Mouse (Mus musculus): ENCODE results near the gene Olfr498. TPM values are rescaled to one million over a fixed set of nuclear protein-coding genes. Genes with fewer than 3 reads are reported as not detected.

Olfr498 gene
- total RNA-seq (2014; fragmentation: Nextera tagmentation) (not detected in 2 replicates), total RNA-seq (2017) (not detected in 2 replicates)

DNA sequence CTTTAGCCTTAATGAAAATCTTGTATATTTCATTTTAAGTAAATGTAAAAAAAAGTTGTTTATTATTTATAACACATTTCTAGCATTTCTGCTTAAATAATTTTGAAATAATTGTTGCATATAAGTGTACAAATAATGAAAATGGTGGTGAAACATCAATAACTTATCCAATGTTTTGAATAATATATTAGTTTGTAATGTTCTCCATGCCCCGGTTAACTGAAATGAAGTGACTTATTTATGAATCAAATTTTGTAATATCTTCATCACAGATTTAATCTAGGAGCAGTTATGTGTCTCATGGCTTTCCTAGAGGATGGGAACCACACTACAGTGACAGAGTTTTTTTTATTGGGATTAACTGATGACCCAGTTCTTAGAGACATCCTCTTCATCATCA, at the start of gene Olfr498:
Olfr498 (plus strand) TSS at position 301 of the 400 bp plus-strand sequence.
- no peak for ATAC-seq (replicated peaks; ENCODE audit: poor library complexity, severe bottlenecking)

DNA sequence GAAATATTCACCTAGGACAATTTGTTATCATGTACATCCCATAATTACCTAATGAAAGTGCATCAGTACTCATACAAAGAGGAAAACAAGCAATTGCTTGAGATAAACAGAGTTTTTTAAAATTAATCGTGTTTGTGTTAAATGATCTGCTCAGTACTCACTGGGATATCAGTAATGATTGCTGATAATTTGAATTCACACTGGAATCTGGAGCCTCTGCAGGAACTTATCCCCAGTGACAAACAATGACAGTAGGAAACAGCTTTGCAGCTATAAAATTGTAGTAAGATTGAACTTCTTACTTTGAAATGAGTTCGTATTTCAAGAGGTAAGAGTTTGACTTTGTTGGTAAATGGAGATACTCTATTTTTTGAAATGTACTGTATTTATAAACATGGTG, 45.0 kb upstream of the Olfr498 start, which contains the start of gene Olfr497:
Olfr497 (plus strand) TSS at position 301 of the 400 bp plus-strand sequence.
- no peak for ATAC-seq (replicated peaks; ENCODE audit: poor library complexity, severe bottlenecking)

Other genes starting within 250 kb of the Olfr498 start
- not detected in 2 replicates for gene Olfr488, start 207.0 kb upstream of the Olfr498 start, total RNA-seq (2014; fragmentation: Nextera tagmentation)
- gene Olfr488, start 207.0 kb upstream of the Olfr498 start, total RNA-seq (2017), result not detected in 2 replicates
- gene Olfr490, start 176.4 kb upstream of the Olfr498 start, total RNA-seq (2014; fragmentation: Nextera tagmentation), result not detected in 2 replicates
- gene Olfr490, start 176.4 kb upstream of the Olfr498 start, total RNA-seq (2017), result not detected in 2 replicates
- gene Olfr491, start 151.9 kb upstream of the Olfr498 start, total RNA-seq (2014; fragmentation: Nextera tagmentation), result not detected in 2 replicates
- gene Olfr491, start 151.9 kb upstream of the Olfr498 start, total RNA-seq (2017), result not detected in 2 replicates
- gene Olfr492, start 141.7 kb upstream of the Olfr498 start, total RNA-seq (2014; fragmentation: Nextera tagmentation), result not detected in 2 replicates
- gene Olfr492, start 141.7 kb upstream of the Olfr498 start, total RNA-seq (2017), result not detected in 2 replicates
- not detected in 2 replicates for gene Olfr493, start 118.3 kb upstream of the Olfr498 start, total RNA-seq (2014; fragmentation: Nextera tagmentation)
- gene Olfr493, start 118.3 kb upstream of the Olfr498 start, total RNA-seq (2017), result not detected in 2 replicates
- not detected in 2 replicates for gene Olfr494, start 100.0 kb upstream of the Olfr498 start, total RNA-seq (2014; fragmentation: Nextera tagmentation)
- gene Olfr494, start 100.0 kb upstream of the Olfr498 start, total RNA-seq (2017), result not detected in 2 replicates
- gene Olfr495, start 72.2 kb upstream of the Olfr498 start, total RNA-seq (2014; fragmentation: Nextera tagmentation), result not detected in 2 replicates
- not detected in 2 replicates for gene Olfr495, start 72.2 kb upstream of the Olfr498 start, total RNA-seq (2017)
- not detected in 2 replicates for gene Olfr497, start 44.9 kb upstream of the Olfr498 start, total RNA-seq (2014; fragmentation: Nextera tagmentation)
- not detected in 2 replicates for gene Olfr497, start 44.9 kb upstream of the Olfr498 start, total RNA-seq (2017)
- not detected in 2 replicates for gene Olfr502, start 59.7 kb downstream of the Olfr498 start, total RNA-seq (2014; fragmentation: Nextera tagmentation)
- not detected in 2 replicates for gene Olfr502, start 59.7 kb downstream of the Olfr498 start, total RNA-seq (2017)
- gene Olfr503, start 79.2 kb downstream of the Olfr498 start, total RNA-seq (2014; fragmentation: Nextera tagmentation), result not detected in 2 replicates
- not detected in 2 replicates for gene Olfr503, start 79.2 kb downstream of the Olfr498 start, total RNA-seq (2017)
- not detected in 2 replicates for gene Olfr504, start 100.5 kb downstream of the Olfr498 start, total RNA-seq (2014; fragmentation: Nextera tagmentation)
- gene Olfr504, start 100.5 kb downstream of the Olfr498 start, total RNA-seq (2017), result not detected in 2 replicates
- gene Olfr506, start 145.5 kb downstream of the Olfr498 start, total RNA-seq (2014; fragmentation: Nextera tagmentation), result not detected in 2 replicates
- not detected in 2 replicates for gene Olfr506, start 145.5 kb downstream of the Olfr498 start, total RNA-seq (2017)
- not detected in 2 replicates for gene Olfr507, start 156.5 kb downstream of the Olfr498 start, total RNA-seq (2014; fragmentation: Nextera tagmentation)
- not detected in 2 replicates for gene Olfr507, start 156.5 kb downstream of the Olfr498 start, total RNA-seq (2017)
- gene Olfr508, start 164.7 kb downstream of the Olfr498 start, total RNA-seq (2014; fragmentation: Nextera tagmentation), result not detected in 2 replicates
- gene Olfr508, start 164.7 kb downstream of the Olfr498 start, total RNA-seq (2017), result not detected in 2 replicates
- not detected in 2 replicates for gene Olfr509, start 186.6 kb downstream of the Olfr498 start, total RNA-seq (2014; fragmentation: Nextera tagmentation)
- gene Olfr509, start 186.6 kb downstream of the Olfr498 start, total RNA-seq (2017), result not detected in 2 replicates
- not detected in 2 replicates for gene Olfr510, start 201.1 kb downstream of the Olfr498 start, total RNA-seq (2014; fragmentation: Nextera tagmentation)
- not detected in 2 replicates for gene Olfr510, start 201.1 kb downstream of the Olfr498 start, total RNA-seq (2017)
- gene Olfr512, start 248.0 kb downstream of the Olfr498 start, total RNA-seq (2014; fragmentation: Nextera tagmentation), result not detected in 2 replicates
- not detected in 2 replicates for gene Olfr512, start 248.0 kb downstream of the Olfr498 start, total RNA-seq (2017)

Data from granulocyte monocyte progenitor cell, adult 5-6 weeks (primary cell).